Mouse (Mus musculus): ENCODE measurements around the gene Dnah7a. TPM values are rescaled to one million over a fixed set of nuclear protein-coding genes. Genes with fewer than 3 reads are reported as not detected.
"Not testable (repeated sequence)": the region's sequence is repeated elsewhere in the genome, so short reads cannot be mapped to it uniquely, and the experiment has no call there.

Gene Dnah7a
- polyA plus RNA-seq, 1 experiment from 2014 or later = not detected

DNA sequence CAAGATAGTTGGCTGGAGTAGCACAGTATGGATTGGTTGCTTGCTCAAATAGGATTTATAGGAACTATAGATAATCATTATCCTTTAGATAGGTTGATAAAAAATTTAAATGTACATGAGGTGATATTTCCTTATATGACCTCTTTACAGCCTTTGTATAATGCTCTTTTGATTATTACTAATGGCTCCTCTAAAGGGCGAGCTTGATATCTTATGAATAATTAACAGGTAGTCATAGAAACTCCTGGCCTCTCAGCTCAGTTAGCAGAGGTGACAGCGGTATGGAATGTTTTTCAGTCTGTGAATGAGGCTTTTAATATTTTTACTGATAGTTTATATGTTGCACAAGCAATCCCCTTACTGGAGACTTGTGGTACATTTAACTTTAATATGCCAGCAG lies 330.6 kb downstream of the Dnah7a start:
- not testable (repeated sequence) for H3K27me3 ChIP-seq (ENCODE audit: control insufficient read depth, insufficient read depth, low read depth, low read length); ATAC-seq (ENCODE audit: low read depth); H3K4me2 ChIP-seq (ENCODE audit: low read depth, low read length); H3K36me3 ChIP-seq (ENCODE audit: control insufficient read depth, insufficient read depth); H3K4me3 ChIP-seq (ENCODE audit: low read depth, low read length); H3K4me1 ChIP-seq (ENCODE audit: control insufficient read depth, low read depth, low read length); H3K9ac ChIP-seq (ENCODE audit: low read depth, low read length); H3K9me3 ChIP-seq (replicated peaks; ENCODE audit: control insufficient read depth, low read length); H3K27ac ChIP-seq (ENCODE audit: low read length)
- 66% methylated on average over 2 of the region's 2 CpGs for WGBS (ENCODE audit: insufficient replicate concordance)

DNA sequence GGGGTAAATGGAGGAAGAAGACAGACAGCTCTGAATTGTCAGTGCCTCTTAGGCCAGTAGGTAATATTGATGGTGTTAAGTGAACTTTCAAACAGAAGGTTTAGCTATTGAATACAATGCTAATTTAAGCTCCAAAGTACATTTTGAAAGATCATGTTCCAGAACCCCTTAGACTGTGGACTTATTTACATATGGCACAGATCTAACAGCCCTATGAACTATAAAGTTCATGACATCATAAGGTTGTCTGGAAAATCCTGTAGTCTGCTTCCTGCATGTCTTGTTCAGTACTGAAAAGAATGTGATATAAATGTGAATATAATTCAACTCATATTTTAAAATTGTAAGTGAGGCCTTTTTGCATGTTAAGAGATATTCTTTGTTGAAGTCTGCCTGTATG lies 347.6 kb downstream of the Dnah7a start:
- H3K4me3 ChIP-seq (ENCODE audit: low read depth, low read length) = no peak overlapping the region
- H3K4me1 ChIP-seq (ENCODE audit: control insufficient read depth, low read depth, low read length) = no peaks in the 10 kb centered on the region
- H3K9me3 ChIP-seq (replicated peaks; ENCODE audit: control insufficient read depth, low read length) = no peaks in the 10 kb centered on the region
- H3K9ac ChIP-seq (ENCODE audit: low read depth, low read length) = no peak overlapping the region
- H3K27ac ChIP-seq (ENCODE audit: low read length) = no peak overlapping the region
- no peaks in the 10 kb centered on the region for H3K27me3 ChIP-seq (ENCODE audit: control insufficient read depth, insufficient read depth, low read depth, low read length)
- no peak overlapping the region for H3K4me2 ChIP-seq (ENCODE audit: low read depth, low read length)
- no peak for ATAC-seq (ENCODE audit: low read depth)
- H3K36me3 ChIP-seq (ENCODE audit: control insufficient read depth, insufficient read depth) = no peaks in the 10 kb centered on the region

DNA sequence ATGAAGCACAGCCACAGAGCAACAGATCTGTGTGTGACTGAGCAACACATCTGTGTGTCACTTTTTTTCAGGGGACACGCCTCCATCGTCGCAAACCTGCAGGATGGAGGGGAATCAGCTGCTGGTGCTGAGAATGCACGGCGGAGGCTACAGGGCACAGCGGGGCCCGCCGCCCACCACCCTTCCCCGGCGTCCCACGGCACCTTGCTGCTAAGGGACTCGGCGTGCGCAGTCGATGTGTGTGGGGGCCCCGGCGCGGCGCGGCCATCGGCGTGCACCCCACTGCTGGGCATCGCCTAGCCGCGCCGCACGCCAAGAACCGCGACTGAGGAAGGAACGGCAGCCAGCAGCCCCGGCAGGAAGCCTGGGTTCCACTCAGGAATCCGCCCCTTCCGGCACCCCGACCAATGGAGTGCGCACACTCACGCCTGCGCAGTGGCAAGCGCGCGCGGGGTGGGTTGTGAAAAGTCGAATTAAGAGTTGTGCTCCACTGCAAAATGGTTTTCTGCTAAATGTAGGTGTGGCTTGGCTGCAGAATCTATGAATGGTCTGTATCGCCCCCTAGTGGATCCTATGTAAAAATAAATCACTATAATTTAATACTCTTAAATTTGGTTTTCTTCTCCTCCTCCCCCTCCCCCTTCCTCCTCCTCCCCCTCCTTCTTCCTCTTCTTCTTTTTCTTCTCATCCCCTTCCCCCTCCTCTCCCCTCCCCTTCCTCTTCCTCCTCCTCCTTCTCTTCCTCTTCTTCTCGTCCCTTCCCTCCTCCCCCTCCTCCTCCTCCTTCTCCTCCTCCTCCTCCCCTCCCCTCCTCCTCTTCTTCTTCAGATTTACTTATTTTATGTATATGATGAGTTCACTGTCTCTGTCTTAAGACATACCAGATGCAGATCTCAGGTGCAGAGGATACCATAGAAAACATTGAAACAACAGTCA lies 354.0 kb downstream of the Dnah7a start, which contains the start of the genes Asdurf, Gm28551 and Asnsd1:
Asdurf (minus strand) TSS at position 293 of the 935 bp plus-strand sequence.
Gm28551 (minus strand) TSS at position 341 of the 935 bp plus-strand sequence.
Asnsd1 (minus strand) TSS at position 426 of the 935 bp plus-strand sequence.
- WGBS (ENCODE audit: insufficient replicate concordance) = 0% methylated on average over 44 of the region's 44 CpGs
- ATAC-seq (ENCODE audit: low read depth) = peak; percentile 100

More for the DNA sequence above, 354.0 kb downstream of the Dnah7a start, which contains the start of the genes Asdurf, Gm28551 and Asnsd1:
- Histone ChIP-seq H3K9ac (ENCODE audit: low read depth, low read length) (peak within 1 kb of the TSS; percentile 91), H3K9me3 (replicated peaks; ENCODE audit: control insufficient read depth, low read length) (no peaks in the 10 kb centered on the region), H3K27ac (ENCODE audit: low read length) (peak within 1 kb of the TSS; percentile 92), H3K36me3 (ENCODE audit: control insufficient read depth, insufficient read depth) (peaks cover 9% of the 10 kb centered on the region), H3K4me1 (ENCODE audit: control insufficient read depth, low read depth, low read length) (no peaks in the 10 kb centered on the region; the same call in 1 of the 2 replicates), H3K4me2 (ENCODE audit: low read depth, low read length) (peak within 1 kb of the TSS; percentile 70), H3K4me3 (ENCODE audit: low read depth, low read length) (peak within 1 kb of the TSS; percentile 98), H3K27me3 (ENCODE audit: control insufficient read depth, insufficient read depth, low read depth, low read length) (no peaks in the 10 kb centered on the region)

Small RNA genes within 50 kb of the gene (microRNA-seq; reads per million reads assigned to microRNA genes)
- not detected for gene Gm25240

Other genes with a start within 250 kb of the Dnah7a start
- 21.7 and 22.9 TPM in 2 replicates for gene Stk17b, start 78.4 kb upstream of the Dnah7a start, polyA plus RNA-seq (2015; fragmentation: Nextera tagmentation; extraction: Ambion mirVana)